Mouse (Mus musculus) Patski (cell line): ENCODE results near the gene Hoxb5. TPM values are rescaled to one million over a fixed set of nuclear protein-coding genes. Genes with fewer than 3 reads are reported as not detected.

Experiments
- ATAC-seq: fragments of 100-300 bp; one replicate; pipeline ENCODE4 v1.8.0; 2021
- CTCF ChIA-PET: fragments of 350-600 bp; sonication (Branson Sonifier 250); formaldehyde crosslinking; loops from one replicate; lab custom pipeline; 2022; ENCODE audit warnings: inconsistent platforms; lab: Charles Lee
- POLR2A ChIA-PET: fragments of 350-600 bp; sonication (Branson Sonifier 250); formaldehyde crosslinking; loops from one replicate; lab custom pipeline; 2022; ENCODE audit warnings: antibody characterized with exemption, inconsistent platforms; lab: Charles Lee
- DNase-seq: peaks from one replicate; pipeline ENCODE4 v3.0.0-alpha.2; 2011; ENCODE audit warnings: low read depth, low spot score
- H3K27me3 ChIP-seq: fragments of 371-371 bp; one replicate; pipeline ENCODE4 v1.5.1; 2021
- CTCF ChIP-seq: fragments of 100-300 bp; IDR thresholded peaks from one replicate; pipeline ENCODE4 v1.5.1; 2021
- in situ Hi-C: fragments of 300-500 bp; cut with MboI; formaldehyde crosslinking; loops from 3 replicates; pipeline ENCODE4 v1.11.1; 2018; ENCODE audit warnings: low pct_unique_long_range_greater_than_20kb, mixed read lengths
- polyA plus RNA-seq: library from polyadenylated mRNA; unstranded; gene quantifications from one replicate; pipeline ENCODE4 v1.2.3, GENCODE M21; 2021

Hoxb5 gene
- polyA plus RNA-seq, 1 experiment from 2014 or later, result 24.4 TPM

DNA sequence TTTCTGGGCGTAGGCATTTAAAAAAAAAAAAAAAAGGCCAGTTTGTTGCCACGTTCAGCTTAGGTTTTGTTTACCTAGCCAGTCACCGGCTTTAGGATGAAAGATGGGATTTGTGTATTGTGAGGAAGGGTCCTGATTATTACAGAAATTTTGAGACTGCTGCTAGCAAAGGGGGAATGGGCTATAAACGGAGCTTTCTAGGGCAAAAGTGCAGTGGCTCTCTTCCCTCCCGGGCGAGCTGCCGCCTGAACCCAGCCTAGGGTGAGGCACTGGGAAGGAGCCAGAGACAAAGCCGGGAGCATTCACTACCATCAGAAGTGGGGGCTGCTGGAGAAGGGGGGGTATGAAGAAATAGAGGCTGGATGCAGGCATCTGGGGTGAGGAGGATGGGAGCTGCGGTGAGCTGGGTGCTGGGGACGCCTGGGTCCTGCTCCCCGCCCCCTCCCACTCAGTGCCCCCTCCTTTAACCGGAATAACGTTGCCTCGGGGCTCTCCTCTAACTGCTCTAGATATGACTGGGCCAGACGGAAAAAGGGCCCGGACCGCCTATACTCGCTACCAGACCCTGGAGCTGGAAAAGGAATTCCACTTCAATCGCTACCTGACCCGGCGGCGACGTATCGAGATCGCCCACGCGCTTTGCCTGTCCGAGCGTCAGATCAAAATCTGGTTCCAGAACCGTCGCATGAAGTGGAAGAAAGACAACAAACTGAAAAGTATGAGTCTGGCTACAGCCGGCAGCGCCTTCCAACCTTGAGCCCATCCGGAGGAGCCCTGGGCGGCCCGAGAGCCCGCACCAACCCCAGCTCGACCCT lies 1.5 kb downstream of the Hoxb5 start:
- DNase-seq (no peak), ATAC-seq (no peak)
- CTCF ChIA-PET, result interaction anchor here (0.7 to 21.6 kb wide), 9 partner anchors 9 to 316 kb away, joined by 3 to 215 read pairs (median 7); partner anchors contain the start of genes Hoxb3, Hoxb6 and Hoxb8
- in situ Hi-C loops, result loop anchor here (5.0 to 10.0 kb wide), 5 partner anchors 110 to 558 kb away; no protein-coding TSS in a partner anchor
- H3K27me3 ChIP-seq, result no peaks in the 10 kb centered on the region
- POLR2A ChIA-PET, result interaction anchor here (0.7 to 42.9 kb wide), 18 partner anchors 2 to 558 kb away, joined by 3 to 1274 read pairs (median 8); partner anchors contain the start of genes Hoxb2, Hoxb3, Hoxb4 and Hoxb5
- TF ChIP-seq CTCF, result no peak

GRCm38 (mm10) chr11:96305505-96306182 lies 2.5 kb downstream of the Hoxb5 start:
- no peak for DNase-seq
- ChIA-PET POLR2A (interaction anchor here (0.8 to 42.9 kb wide), 16 partner anchors 4 to 557 kb away, joined by 3 to 1274 read pairs (median 7); partner anchors contain the start of genes Hoxb2, Hoxb3, Hoxb4 and Hoxb5), CTCF (interaction anchor here (2.0 to 21.6 kb wide), 6 partner anchors 10 to 315 kb away, joined by 5 to 215 read pairs (median 13); partner anchors contain the start of genes Hoxb3 and Hoxb8)
- in situ Hi-C loops, result loop anchor here (10.0 kb wide), 2 partner anchors 109 to 369 kb away; no protein-coding TSS in a partner anchor
- no peak for ATAC-seq
- H3K27me3 ChIP-seq, result no peaks in the 10 kb centered on the region
- no peak for TF ChIP-seq CTCF

DNA sequence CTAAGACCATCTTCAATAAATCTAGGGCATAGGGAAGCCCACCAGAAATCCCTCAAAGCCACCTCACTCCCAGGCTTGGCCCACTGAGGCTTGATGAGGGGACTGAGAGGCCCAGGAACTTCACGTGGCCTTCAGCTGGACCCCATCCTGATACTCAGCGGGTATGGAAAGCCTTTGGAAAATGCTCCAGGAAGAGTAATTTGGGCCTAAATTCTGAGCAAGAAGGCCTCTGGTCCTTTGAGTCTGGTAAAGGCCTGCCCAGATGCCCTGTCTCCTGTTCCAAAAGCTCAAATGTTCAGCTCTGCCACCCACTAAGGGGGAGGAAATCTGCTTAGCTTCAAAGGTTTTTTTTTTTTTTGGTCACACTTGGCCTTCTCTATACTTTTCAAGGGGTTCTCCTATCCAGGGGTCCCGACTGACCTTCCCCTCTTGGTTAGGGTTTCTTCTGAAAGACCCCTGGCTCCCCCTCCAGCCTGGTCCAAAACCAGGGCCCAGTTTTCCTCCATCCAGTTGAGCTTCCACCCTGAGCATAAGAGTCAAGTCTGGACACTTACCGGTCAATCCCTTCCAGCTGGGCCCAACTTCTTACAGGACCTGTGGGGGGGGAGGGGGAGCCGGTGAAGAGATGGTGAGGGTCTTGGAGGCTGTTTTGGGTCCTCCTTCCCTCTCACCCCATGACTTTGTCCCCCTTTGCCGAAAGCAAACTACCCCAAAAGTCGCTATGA lies 3.2 kb downstream of the Hoxb5 start:
- ChIA-PET CTCF (interaction anchor here (0.9 to 21.6 kb wide), 5 partner anchors 10 to 247 kb away, joined by 3 to 215 read pairs (median 12); partner anchors contain the start of gene Hoxb8), POLR2A (interaction anchor here (0.6 to 42.9 kb wide), 16 partner anchors 4 to 315 kb away, joined by 3 to 1274 read pairs (median 6); partner anchors contain the start of genes Hoxb2, Hoxb3, Hoxb4 and Hoxb5)
- in situ Hi-C loops, result loop anchor here (10.0 kb wide), 2 partner anchors 108 to 368 kb away; no protein-coding TSS in a partner anchor
- H3K27me3 ChIP-seq, result no peaks in the 10 kb centered on the region
- TF ChIP-seq CTCF, result no peak
- DNase-seq (no peak), ATAC-seq (no peak)

GRCm38 (mm10) chr11:96306908-96307269 lies 3.8 kb downstream of the Hoxb5 start:
- in situ Hi-C loops, result loop anchor here (10.0 kb wide), 2 partner anchors 108 to 368 kb away; no protein-coding TSS in a partner anchor

GRCm38 (mm10) chr11:96308763-96309162 lies 5.6 kb downstream of the Hoxb5 start:
- H3K27me3 ChIP-seq, result no peaks in the 10 kb centered on the region
- no peak for DNase-seq
- ChIA-PET POLR2A (interaction anchor here (0.9 to 42.9 kb wide), 10 partner anchors 7 to 238 kb away, joined by 4 to 1274 read pairs (median 16); partner anchors contain the start of genes Hoxb2, Hoxb3, Hoxb4 and Hoxb5), CTCF (interaction anchor here (1.2 to 21.6 kb wide), 5 partner anchors 15 to 245 kb away, joined by 3 to 215 read pairs (median 4); partner anchors contain the start of gene Hoxb8)
- no peak for ATAC-seq
- in situ Hi-C loops, result loop anchor here (10.0 kb wide), 2 partner anchors 106 to 366 kb away; no protein-coding TSS in a partner anchor
- no peak for TF ChIP-seq CTCF

More at GRCm38 (mm10) chr11:96306908-96307269, 3.8 kb downstream of the Hoxb5 start:
- ChIA-PET POLR2A (interaction anchor here (1.2 to 42.9 kb wide), 11 partner anchors 5 to 106 kb away, joined by 3 to 1274 read pairs (median 11); partner anchors contain the start of genes Hoxb2, Hoxb3, Hoxb4 and Hoxb5), CTCF (interaction anchor here (0.9 to 21.6 kb wide), 3 partner anchors 10 to 28 kb away, joined by 3 to 215 read pairs (median 5); partner anchors contain the start of gene Hoxb8)
- DNase-seq (peak; percentile 89), ATAC-seq (peak; percentile 15)
- no peaks in the 10 kb centered on the region for H3K27me3 ChIP-seq
- TF ChIP-seq CTCF, result no peak

GRCm38 (mm10) chr11:96309288-96309687 lies 6.2 kb downstream of the Hoxb5 start:
- H3K27me3 ChIP-seq, result no peaks in the 10 kb centered on the region
- no peak for ATAC-seq
- CTCF ChIA-PET, result interaction anchor here (1.1 to 21.6 kb wide), 5 partner anchors 15 to 244 kb away, joined by 3 to 215 read pairs (median 4); partner anchors contain the start of gene Hoxb8
- POLR2A ChIA-PET, result interaction anchor here (1.1 to 42.9 kb wide), 9 partner anchors 7 to 236 kb away, joined by 4 to 1274 read pairs (median 20); partner anchors contain the start of genes Hoxb2, Hoxb3, Hoxb4 and Hoxb5
- in situ Hi-C loops, result loop anchor here (10.0 kb wide), 2 partner anchors 106 to 366 kb away; no protein-coding TSS in a partner anchor
- no peak for DNase-seq
- TF ChIP-seq CTCF, result no peak

- no peak for ATAC-seq
- DNase-seq, result no peak
- CTCF ChIA-PET, result interaction anchor here (0.9 to 21.6 kb wide), 6 partner anchors 20 to 311 kb away, joined by 3 to 215 read pairs (median 4); partner anchors contain the start of gene Hoxb8
- in situ Hi-C loops, result loop anchor here (5.0 kb wide), 1 partner anchor 42 kb away; the partner anchor contains the start of gene Hoxb2
- no peaks in the 10 kb centered on the region for H3K27me3 ChIP-seq
- no peak for TF ChIP-seq CTCF
- POLR2A ChIA-PET, result interaction anchor here (0.5 to 32.9 kb wide), 13 partner anchors 13 to 426 kb away, joined by 3 to 1274 read pairs (median 5); partner anchors contain the start of genes Hoxb2, Hoxb3, Hoxb5 and Hoxb6
Observed at GRCm38 (mm10) chr11:96310183-96310938, 7.2 kb downstream of the Hoxb5 start.

GRCm38 (mm10) chr11:96311097-96311496 lies 8.0 kb downstream of the Hoxb5 start:
- no peaks in the 10 kb centered on the region for H3K27me3 ChIP-seq
- DNase-seq (no peak), ATAC-seq (no peak)
- CTCF ChIA-PET, result interaction anchor here (1.0 to 21.6 kb wide), 3 partner anchors 31 to 45 kb away, joined by 3 to 215 read pairs (median 4); partner anchors contain the start of gene Hoxb8
- POLR2A ChIA-PET, result interaction anchor here (0.8 to 32.9 kb wide), 10 partner anchors 12 to 426 kb away, joined by 3 to 1274 read pairs (median 4); partner anchors contain the start of genes Hoxb2, Hoxb3, Hoxb5 and Hoxb6
- no peak for TF ChIP-seq CTCF
- in situ Hi-C loops, result loop anchor here (5.0 kb wide), 1 partner anchor 41 kb away; the partner anchor contains the start of gene Hoxb2
